Mouse (Mus musculus): ENCODE measurements around the gene Ap1b1.

DNA sequence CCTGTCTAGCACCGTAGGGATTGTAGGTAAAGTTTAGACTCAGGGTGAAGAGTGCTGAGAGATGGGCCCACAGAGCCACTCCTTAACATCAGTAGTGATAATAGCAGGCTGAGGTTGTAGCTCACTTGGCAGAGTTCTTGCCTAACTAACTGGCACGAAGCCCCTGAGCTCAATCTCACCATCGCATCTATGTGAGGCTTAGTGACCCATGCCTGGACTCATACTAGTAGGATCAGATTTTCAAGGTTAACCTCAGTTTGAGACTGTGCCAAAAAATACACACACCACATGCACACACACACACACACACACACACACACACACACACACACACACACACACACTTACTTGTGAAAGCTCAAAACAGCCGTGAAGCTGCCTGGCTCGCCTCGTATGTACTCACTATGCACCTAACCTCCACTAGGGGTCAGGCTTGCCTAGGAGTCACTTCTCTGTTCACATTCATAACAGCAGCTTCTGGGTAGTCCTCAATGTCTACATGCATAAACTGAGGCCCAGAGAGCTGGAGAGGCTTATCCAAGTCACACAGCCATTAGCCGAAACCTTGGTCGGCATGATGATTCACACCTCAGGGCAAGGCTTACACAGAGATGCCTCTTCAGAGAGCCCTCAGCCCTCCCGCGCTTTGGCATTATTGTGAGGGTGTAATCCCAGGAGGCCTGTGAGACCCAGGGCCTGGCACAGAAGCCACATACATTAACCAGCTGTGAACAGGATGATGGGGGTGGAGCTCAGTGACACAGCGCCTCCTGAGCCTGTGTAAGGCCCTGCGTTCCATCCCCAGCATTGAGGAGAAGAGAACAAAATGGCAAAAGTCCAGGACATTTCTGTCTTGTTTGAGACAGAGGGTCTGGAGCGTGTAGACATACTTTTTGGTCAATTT is 13.4 kb upstream of the Ap1b1 start:
- TF ChIP-seq CTCF (IDR thresholded peaks at IDR 0.05; ENCODE audit: low read depth) (peak; percentile 87), EP300 (IDR thresholded peaks at IDR 0.05; ENCODE audit: low read depth) (no peak)
